Mouse (Mus musculus) heart, embryonic 12.5 days (tissue): ENCODE measurements around the gene Commd9. TPM values are rescaled to one million over a fixed set of nuclear protein-coding genes. Genes with fewer than 3 reads are reported as not detected.

ENCODE experiments used
- ATAC-seq: fragments of 200-750 bp; cut with Nextera tagmentation; 2 replicates; pipeline ENCODE4 v1.8.0; 2017; ENCODE audit warnings: moderate TSS enrichment, moderate library complexity; ENCODE audit not compliant: insufficient number of reproducible peaks, low FRiP score
- H3K27ac ChIP-seq: fragments of 300-500 bp; sonication (generic); 2 replicates; pipeline ENCODE4 v1.5.1; 2016; ENCODE audit warnings: mild to moderate bottlenecking, moderate library complexity; ENCODE audit not compliant: poor library complexity, severe bottlenecking
- H3K27me3 ChIP-seq: fragments of 300-500 bp; sonication (generic); replicated peaks from 2 replicates; pipeline ENCODE4 v1.6.1; 2016; ENCODE audit warnings: mild to moderate bottlenecking, moderate library complexity
- H3K36me3 ChIP-seq: fragments of 300-500 bp; sonication (generic); 2 replicates; pipeline ENCODE4 v1.6.1; 2016; ENCODE audit warnings: mild to moderate bottlenecking, moderate library complexity
- H3K4me1 ChIP-seq: fragments of 300-500 bp; sonication (generic); replicated peaks from 2 replicates; pipeline ENCODE4 v1.6.1; 2016; ENCODE audit warnings: mild to moderate bottlenecking
- H3K4me2 ChIP-seq: fragments of 300-500 bp; sonication (generic); 2 replicates; pipeline ENCODE4 v1.6.1; 2016; ENCODE audit warnings: mild to moderate bottlenecking, moderate library complexity
- H3K4me3 ChIP-seq: fragments of 300-500 bp; sonication (generic); 2 replicates; pipeline ENCODE4 v1.5.1; 2016; ENCODE audit warnings: mild to moderate bottlenecking
- H3K9ac ChIP-seq: fragments of 300-500 bp; sonication (generic); 2 replicates; pipeline ENCODE4 v1.6.1; 2016; ENCODE audit warnings: mild to moderate bottlenecking, moderate library complexity
- H3K9me3 ChIP-seq: fragments of 300-500 bp; sonication (generic); replicated peaks from 2 replicates; pipeline ENCODE4 v1.6.1; 2016; ENCODE audit warnings: mild to moderate bottlenecking, moderate library complexity
- WGBS: fragments of 180-500 bp; shearing (Covaris S2); methylation state at CpG from one replicate; pipeline ENCODE4 v1.1.7; 2016; 5-methylcytosine and 5-hydroxymethylcytosine counted together
- polyA plus RNA-seq: library from polyadenylated mRNA; unstranded; fragments of >200 nt; fragmentation: Nextera tagmentation; extraction: Ambion mirVana; gene quantifications from 2 replicates; pipeline ENCODE4 v1.2.1, GENCODE M21; 2016

Gene Commd9
- polyA plus RNA-seq, 1 experiment from 2014 or later, result 50.7 TPM

GRCm38 (mm10) chr2:101950716-101951520 is 64.9 kb downstream of the Commd9 start:
- Histone ChIP-seq H3K9me3 (no peaks in the 10 kb centered on the region), H3K4me1 (peaks cover 2% of the 10 kb centered on the region; the same call in 1 of the 2 replicates), H3K27me3 (no peaks in the 10 kb centered on the region), H3K4me3 (no peak overlapping the region), H3K27ac (no peak overlapping the region), H3K4me2 (no peak overlapping the region), H3K9ac (no peak overlapping the region), H3K36me3 (peaks cover 33% of the 10 kb centered on the region)
- 70% methylated on average over 7 of the region's 7 CpGs for WGBS
- ATAC-seq, result no peak

Other genes with a start within 250 kb of the Commd9 start
- 0.03 TPM in 1 of 2 replicates, not detected in the other for gene Rag1, start 236.7 kb upstream of the Commd9 start, polyA plus RNA-seq
- gene B230118H07Rik, start 236.7 kb upstream of the Commd9 start, polyA plus RNA-seq, result 52.5 and 53.3 TPM in 2 replicates
- gene Traf6, start 207.8 kb upstream of the Commd9 start, polyA plus RNA-seq, result 7.6 and 8.5 TPM in 2 replicates
- gene Prr5l, start 3.2 kb upstream of the Commd9 start, polyA plus RNA-seq, result 10.0 and 10.3 TPM in 2 replicates